In genomic region chr17:70633181-70633944, GRCm38 (mm10) we compare ENCODE assay signal across 8 mouse cellular contexts.
DNase-seq lines count a peak whose midpoint lies in the region; ATAC-seq and TF ChIP-seq lines count a peak whose summit lies in the region.

No protein-coding gene starts in this region.

- no peak for TF ChIP-seq EP300 in heart, adult 2 months (IDR thresholded peaks at IDR 0.05; ENCODE audit: insufficient read depth, low read depth, low read length)

- intact Hi-C loops in heart, adult 2 months (cut with DNase I) = loop anchor here (1.0 to 5.0 kb wide), 2 partner anchors 106 to 207 kb away; no protein-coding TSS in a partner anchor
- intact Hi-C loops in left cerebral cortex, postnatal 36 days (cut with DNase I) = loop anchor here (2.0 to 5.0 kb wide), 4 partner anchors 36 to 201 kb away; no protein-coding TSS in a partner anchor

- no peaks in the 10 kb centered on the region for H3K27me3 ChIP-seq in liver, embryonic 12.5 days (replicated peaks)
- H3K27me3 ChIP-seq in embryonic facial prominence, embryonic 12.5 days = no peaks in the 10 kb centered on the region
- H3K27me3 ChIP-seq in heart, adult 2 months (ENCODE audit: control insufficient read depth, insufficient read depth, low read length) = no peaks in the 10 kb centered on the region
- H3K27me3 ChIP-seq in midbrain, embryonic 14.5 days (ENCODE audit: control insufficient read depth, insufficient read depth, low read length) = no peaks in the 10 kb centered on the region

- TF ChIP-seq CTCF in heart, adult 2 months (IDR thresholded peaks at IDR 0.05) = peak; percentile 80

- H3K27ac ChIP-seq in liver, embryonic 12.5 days = no peak overlapping the region
- H3K27ac ChIP-seq in embryonic facial prominence, embryonic 12.5 days = no peak overlapping the region
- no peak overlapping the region for H3K27ac ChIP-seq in heart, adult 2 months
- no peak overlapping the region for H3K27ac ChIP-seq in midbrain, embryonic 14.5 days (replicated peaks; ENCODE audit: low read depth, low read length)

- no peak for TF ChIP-seq POLR2A in heart, adult 2 months (IDR thresholded peaks at IDR 0.05; ENCODE audit: insufficient read depth, low read depth, low read length)

- no peak overlapping the region for H3K9ac ChIP-seq in liver, embryonic 12.5 days
- H3K9ac ChIP-seq in embryonic facial prominence, embryonic 12.5 days = no peak overlapping the region
- H3K9ac ChIP-seq in heart, adult 2 months (ENCODE audit: low read depth, low read length) = no peak overlapping the region
- H3K9ac ChIP-seq in midbrain, embryonic 14.5 days (replicated peaks; ENCODE audit: low read length) = no peak overlapping the region

- H3K4me2 ChIP-seq in liver, embryonic 12.5 days = no peak overlapping the region
- 0 out of 2 replicates have a peak overlapping the region, but pooled peaks have one; percentile 4 for H3K4me2 ChIP-seq in embryonic facial prominence, embryonic 12.5 days (replicated peaks)
- H3K4me2 ChIP-seq in midbrain, embryonic 14.5 days (ENCODE audit: low read length) = peak overlapping the region; percentile 4; the same call in 1 of the 2 replicates

- DNase-seq in liver = peak; percentile 47
- peak; percentile 34 to 65 for DNase-seq in heart, adult 2 months
- peak; percentile 57 for DNase-seq in kidney, adult 18-20 months
- DNase-seq in left cerebral cortex, postnatal 36 days (ENCODE audit: low spot score in 2 of 2) = peak; percentile 73 to 87
- peak; percentile 93 for DNase-seq in midbrain, embryonic 14.5 days
- DNase-seq in telencephalon, adult 2 months (ENCODE audit: low read depth, low spot score) = peak; percentile 81

- H3K9me3 ChIP-seq in liver, embryonic 12.5 days (replicated peaks) = no peaks in the 10 kb centered on the region
- no peaks in the 10 kb centered on the region for H3K9me3 ChIP-seq in embryonic facial prominence, embryonic 12.5 days
- no peaks in the 10 kb centered on the region for H3K9me3 ChIP-seq in midbrain, embryonic 14.5 days (ENCODE audit: control insufficient read depth, low read length)

- H3K4me1 ChIP-seq in liver, embryonic 12.5 days = no peaks in the 10 kb centered on the region
- H3K4me1 ChIP-seq in embryonic facial prominence, embryonic 12.5 days = 0 out of 2 replicates have a peak, but pooled peaks cover 4% of the 10 kb centered on the region
- no peaks in the 10 kb centered on the region for H3K4me1 ChIP-seq in heart, adult 2 months (ENCODE audit: control insufficient read depth, insufficient read depth, low read length)
- H3K4me1 ChIP-seq in midbrain, embryonic 14.5 days (ENCODE audit: control insufficient read depth, insufficient read depth, low read length) = no peaks in the 10 kb centered on the region; the same call in 1 of the 2 replicates

- 20% methylated on average over 9 of the region's 9 CpGs for WGBS in liver, embryonic 12.5 days (ENCODE audit: insufficient replicate concordance)
- WGBS in embryonic facial prominence, embryonic 12.5 days = 12% methylated on average over 9 of the region's 9 CpGs
- WGBS in heart, adult 2 months = 12% methylated on average over 9 of the region's 9 CpGs
- WGBS in midbrain, embryonic 14.5 days = 12% methylated on average over 9 of the region's 9 CpGs

- H3K79me2 ChIP-seq in heart, adult 2 months (replicated peaks; ENCODE audit: control insufficient read depth, insufficient read depth, low read length) = no peaks in the 10 kb centered on the region

- no peak; the same call in 1 of the 2 replicates for ATAC-seq in liver, embryonic 12.5 days
- peak; percentile 86 for ATAC-seq in embryonic facial prominence, embryonic 12.5 days (ENCODE audit: insufficient number of reproducible peaks, insufficient read depth, low FRiP score, low TSS enrichment)
- ATAC-seq in midbrain, embryonic 14.5 days (ENCODE audit: low FRiP score, low TSS enrichment) = peak; percentile 84

- no peak overlapping the region for H3K4me3 ChIP-seq in liver, embryonic 12.5 days
- H3K4me3 ChIP-seq in embryonic facial prominence, embryonic 12.5 days = no peak overlapping the region
- H3K4me3 ChIP-seq in heart, adult 2 months = no peak overlapping the region
- H3K4me3 ChIP-seq in midbrain, embryonic 14.5 days (replicated peaks; ENCODE audit: low read depth, low read length) = no peak overlapping the region

- no peaks in the 10 kb centered on the region for H3K36me3 ChIP-seq in liver, embryonic 12.5 days
- H3K36me3 ChIP-seq in embryonic facial prominence, embryonic 12.5 days = no peaks in the 10 kb centered on the region
- H3K36me3 ChIP-seq in heart, adult 2 months (ENCODE audit: control insufficient read depth, insufficient read depth, low read length) = no peaks in the 10 kb centered on the region
- H3K36me3 ChIP-seq in midbrain, embryonic 14.5 days (ENCODE audit: control insufficient read depth, insufficient read depth, low read length) = no peaks in the 10 kb centered on the region
